Mouse (Mus musculus): ENCODE measurements around the gene Acsm3.
"Not testable (repeated sequence)": the region's sequence is repeated elsewhere in the genome, so short reads cannot be mapped to it uniquely, and the experiment has no call there.

The Acsm3 gene

GRCm38 (mm10) chr7:119760527-119760951 is at the start of gene Acsm3:
Gene Acsm3 (plus strand): TSS chr7:119760923.
- in situ Hi-C loops (cut with MboI; ENCODE audit: low sequenced_read_pairs): no loop called here

- in situ Hi-C loops (cut with MboI; ENCODE audit: low sequenced_read_pairs): no loop called here
Observed at GRCm38 (mm10) chr7:119714111-119714510, 46.6 kb upstream of the Acsm3 start.

- in situ Hi-C loops (cut with MboI; ENCODE audit: low sequenced_read_pairs): no loop called here
Observed at GRCm38 (mm10) chr7:119720253-119720946, 40.3 kb upstream of the Acsm3 start, which contains the start of gene Thumpd1. Gene Thumpd1 (minus strand): TSS chr7:119720798.

GRCm38 (mm10) chr7:119720947-119721310 is 39.8 kb upstream of the Acsm3 start:
- in situ Hi-C loops (cut with MboI; ENCODE audit: low sequenced_read_pairs): no loop called here

- in situ Hi-C loops (cut with MboI; ENCODE audit: low sequenced_read_pairs): no loop called here
Observed at GRCm38 (mm10) chr7:119727621-119728020, 33.1 kb upstream of the Acsm3 start.

GRCm38 (mm10) chr7:119731262-119731661 is 29.5 kb upstream of the Acsm3 start:
- in situ Hi-C loops (cut with MboI; ENCODE audit: low sequenced_read_pairs): not testable (repeated sequence)

- in situ Hi-C loops (cut with MboI; ENCODE audit: low sequenced_read_pairs): no loop called here
Observed at GRCm38 (mm10) chr7:119738877-119739276, 21.8 kb upstream of the Acsm3 start.

- in situ Hi-C loops (cut with MboI; ENCODE audit: low sequenced_read_pairs): not testable (repeated sequence)
Observed at GRCm38 (mm10) chr7:119739798-119740468, 20.8 kb upstream of the Acsm3 start.

- in situ Hi-C loops (cut with MboI; ENCODE audit: low sequenced_read_pairs): no loop called here
Observed at GRCm38 (mm10) chr7:119744321-119744720, 16.4 kb upstream of the Acsm3 start.

- in situ Hi-C loops (cut with MboI; ENCODE audit: low sequenced_read_pairs): no loop called here
Observed at GRCm38 (mm10) chr7:119745869-119746268, 14.9 kb upstream of the Acsm3 start.

- in situ Hi-C loops (cut with MboI; ENCODE audit: low sequenced_read_pairs): no loop called here
Observed at GRCm38 (mm10) chr7:119748761-119749160, 12.0 kb upstream of the Acsm3 start.

- in situ Hi-C loops (cut with MboI; ENCODE audit: low sequenced_read_pairs): no loop called here
Observed at GRCm38 (mm10) chr7:119749942-119750341, 10.8 kb upstream of the Acsm3 start.

- in situ Hi-C loops (cut with MboI; ENCODE audit: low sequenced_read_pairs): no loop called here
Observed at GRCm38 (mm10) chr7:119753696-119754095, 7.0 kb upstream of the Acsm3 start.

- in situ Hi-C loops (cut with MboI; ENCODE audit: low sequenced_read_pairs): no loop called here
Observed at GRCm38 (mm10) chr7:119762166-119762697, 1.5 kb downstream of the Acsm3 start.

GRCm38 (mm10) chr7:119764377-119764776 is 3.7 kb downstream of the Acsm3 start:
- in situ Hi-C loops (cut with MboI; ENCODE audit: low sequenced_read_pairs): no loop called here

GRCm38 (mm10) chr7:119766996-119767395 is 6.3 kb downstream of the Acsm3 start:
- in situ Hi-C loops (cut with MboI; ENCODE audit: low sequenced_read_pairs): no loop called here

GRCm38 (mm10) chr7:119769895-119770294 is 9.2 kb downstream of the Acsm3 start:
- in situ Hi-C loops (cut with MboI; ENCODE audit: low sequenced_read_pairs): no loop called here

GRCm38 (mm10) chr7:119783453-119783852 is 22.7 kb downstream of the Acsm3 start:
- in situ Hi-C loops (cut with MboI; ENCODE audit: low sequenced_read_pairs): no loop called here

GRCm38 (mm10) chr7:119784908-119785307 is 24.2 kb downstream of the Acsm3 start:
- in situ Hi-C loops (cut with MboI; ENCODE audit: low sequenced_read_pairs): no loop called here

GRCm38 (mm10) chr7:119789024-119789423 is 28.3 kb downstream of the Acsm3 start:
- in situ Hi-C loops (cut with MboI; ENCODE audit: low sequenced_read_pairs): no loop called here

GRCm38 (mm10) chr7:119793586-119794250 is 33.0 kb downstream of the Acsm3 start, which contains the start of the genes Rexo5 and Eri2:
Gene Rexo5 (plus strand): TSS chr7:119794006.
Gene Eri2 (minus strand): TSS chr7:119794058.
- in situ Hi-C loops (cut with MboI; ENCODE audit: low sequenced_read_pairs): no loop called here
